Comparison of ENCODE assay signal across 12 mouse cellular contexts in genomic region chr17:67561802-67562201, GRCm38 (mm10).
A peak's percentile ranks its signal among the peaks of the same experiment; 100 is the strongest.
DNase-seq lines count a peak whose midpoint lies in the region; ATAC-seq and TF ChIP-seq lines count a peak whose summit lies in the region.
"Had no signal": no experiment of that assay in that cellular context is flagged by ENCODE, and none has a peak within 500 bp of the region (broad histone marks: within the 10 kb centered on the region; RNA-seq: fewer than 3 reads in every experiment).

No protein-coding gene starts in this region.

- H3K36me3 ChIP-seq in heart, embryonic 11.5 days (ENCODE audit: control insufficient read depth, insufficient read depth, low read length) = no peaks in the 10 kb centered on the region
- H3K36me3 ChIP-seq in lung, postnatal 0 days (ENCODE audit: insufficient read depth, low read length) = no peaks in the 10 kb centered on the region
- H3K36me3 ChIP-seq: embryonic facial prominence, embryonic 13.5 days; midbrain, embryonic 15.5 days had no signal

- H3K4me3 ChIP-seq in heart, embryonic 11.5 days (ENCODE audit: low read depth, low read length) = no peak overlapping the region
- no peak overlapping the region for H3K4me3 ChIP-seq in brown adipose tissue, adult 24 weeks (ENCODE audit: insufficient read depth, low read depth, low read length)
- H3K4me3 ChIP-seq in lung, postnatal 0 days (ENCODE audit: low read depth, low read length) = no peak overlapping the region
- H3K4me3 ChIP-seq: embryonic facial prominence, embryonic 13.5 days; midbrain, embryonic 15.5 days had no signal

- H3K4me1 ChIP-seq in heart, embryonic 11.5 days (ENCODE audit: control insufficient read depth, insufficient read depth, low read length) = no peaks in the 10 kb centered on the region
- peaks cover 20% of the 10 kb centered on the region for H3K4me1 ChIP-seq in brown adipose tissue, adult 24 weeks (ENCODE audit: control insufficient read depth, insufficient read depth, insufficient read length, low read length)
- no peaks in the 10 kb centered on the region for H3K4me1 ChIP-seq in lung, postnatal 0 days (ENCODE audit: insufficient read depth, low read depth, low read length)
- H3K4me1 ChIP-seq: embryonic facial prominence, embryonic 13.5 days; midbrain, embryonic 15.5 days had no signal

- no peaks in the 10 kb centered on the region for H3K9me3 ChIP-seq in heart, embryonic 11.5 days (replicated peaks; ENCODE audit: control insufficient read depth, low read length)
- H3K9me3 ChIP-seq in lung, postnatal 0 days (ENCODE audit: low read length) = no peaks in the 10 kb centered on the region
- H3K9me3 ChIP-seq: embryonic facial prominence, embryonic 13.5 days; midbrain, embryonic 15.5 days had no signal

- no peak overlapping the region for H3K4me2 ChIP-seq in heart, embryonic 11.5 days
- H3K4me2 ChIP-seq in lung, postnatal 0 days (replicated peaks; ENCODE audit: low read depth, low read length) = no peak overlapping the region
- H3K4me2 ChIP-seq: embryonic facial prominence, embryonic 13.5 days; midbrain, embryonic 15.5 days had no signal

- no peak overlapping the region for H3K9ac ChIP-seq in heart, embryonic 11.5 days (ENCODE audit: low read depth, low read length)
- H3K9ac ChIP-seq in lung, postnatal 0 days (replicated peaks; ENCODE audit: low read depth) = no peak overlapping the region
- H3K9ac ChIP-seq: embryonic facial prominence, embryonic 13.5 days; midbrain, embryonic 15.5 days had no signal

- H3K27ac ChIP-seq in heart, embryonic 11.5 days (ENCODE audit: low read depth, low read length) = no peak overlapping the region
- H3K27ac ChIP-seq in brown adipose tissue, adult 24 weeks (replicated peaks; ENCODE audit: low read depth, low read length) = peak overlapping the region; percentile 92
- H3K27ac ChIP-seq in lung, postnatal 0 days (ENCODE audit: low read length) = no peak overlapping the region
- H3K27ac ChIP-seq: embryonic facial prominence, embryonic 13.5 days; macrophage; midbrain, embryonic 15.5 days had no signal

- no peak for ATAC-seq in heart, embryonic 11.5 days (replicated peaks; ENCODE audit: insufficient number of reproducible peaks, low FRiP score, low TSS enrichment)
- peak; percentile 52 for ATAC-seq in lung, postnatal 0 days
- ATAC-seq: inflammation-experienced regulatory T-cells, adult 6 months; midbrain, embryonic 15.5 days had no signal

- TF ChIP-seq EP300 in lung, postnatal 0 days (IDR thresholded peaks at IDR 0.05) = peak; percentile 55; the same call in 1 of the 2 replicates

- H3K27me3 ChIP-seq in heart, embryonic 11.5 days (ENCODE audit: control insufficient read depth, insufficient read depth, low read length) = no peaks in the 10 kb centered on the region
- no peaks in the 10 kb centered on the region for H3K27me3 ChIP-seq in lung, postnatal 0 days (replicated peaks; ENCODE audit: insufficient read depth, low read length)
- H3K27me3 ChIP-seq: embryonic facial prominence, embryonic 13.5 days; midbrain, embryonic 15.5 days had no signal

- peak; percentile 78 for DNase-seq in heart, adult 8-10 months (ENCODE audit: low spot score)
- peak; percentile 45 to 53 for DNase-seq in kidney, adult 8-10 months
- peak; percentile 17 for DNase-seq in lung, postnatal 0 days (ENCODE audit: low spot score)
- no peak for DNase-seq in left cerebral cortex, adult 9 months (ENCODE audit: low spot score in 2 of 2)
- DNase-seq in right cerebral cortex, adult 18-20 months = no peak
- DNase-seq: thymus, postnatal 36 days had no signal

- no peak for TF ChIP-seq CTCF in lung, postnatal 0 days (IDR thresholded peaks at IDR 0.05)

- 34% methylated on average over 4 of the region's 4 CpGs for WGBS in heart, embryonic 11.5 days (ENCODE audit: insufficient replicate concordance)
- WGBS in lung, postnatal 0 days = 45% methylated on average over 4 of the region's 4 CpGs

Comparison
In these comparisons a context has a peak if more than half of its experiments do, and no peak if none do; other contexts are left out.
1. DNase-seq: peak in heart, adult 8-10 months (single experiment), kidney, adult 8-10 months (2 of 2) and lung, postnatal 0 days (single experiment); none in left cerebral cortex, adult 9 months (0 of 2) and right cerebral cortex, adult 18-20 months (single experiment).